Mouse (Mus musculus): ENCODE measurements around the gene Hdac5. TPM values are rescaled to one million over a fixed set of nuclear protein-coding genes. Genes with fewer than 3 reads are reported as not detected.

Gene Hdac5
- polyA plus RNA-seq (2016; fragmentation: Nextera tagmentation; extraction: Ambion mirVana): 39.8 and 44.6 TPM in 2 replicates

GRCm38 (mm10) chr11:102230006-102230741 lies at the start of gene Hdac5:
Hdac5 (minus strand) TSS chr11:102230166.
- Histone ChIP-seq H3K9me3 (no peaks in the 10 kb centered on the region), H3K36me3 (replicated peaks) (no peaks in the 10 kb centered on the region), H3K27ac (peak within 1 kb of the TSS; percentile 92), H3K4me1 (peaks cover 53% of the 10 kb centered on the region), H3K27me3 (ENCODE audit: poor library complexity, severe bottlenecking) (peaks cover 40% of the 10 kb centered on the region), H3K4me3 (peak within 1 kb of the TSS; percentile 90)
- DNase-seq (ENCODE audit: extremely low spot score, low spot score): peak; percentile 97
- WGBS: under 1% methylated on average over 43 of the region's 49 CpGs

- Histone ChIP-seq H3K4me1 (peaks cover 20% of the 10 kb centered on the region), H3K27me3 (ENCODE audit: poor library complexity, severe bottlenecking) (peaks cover 34% of the 10 kb centered on the region), H3K36me3 (replicated peaks) (no peaks in the 10 kb centered on the region), H3K27ac (no peak overlapping the region), H3K9me3 (no peaks in the 10 kb centered on the region), H3K4me3 (no peak overlapping the region)
- DNase-seq (ENCODE audit: extremely low spot score, low spot score): no peak
- WGBS: 92% methylated on average over 3 of the region's 3 CpGs
Observed at GRCm38 (mm10) chr11:102279595-102279994, 49.6 kb upstream of the Hdac5 start.

- Histone ChIP-seq H3K4me3 (no peak overlapping the region), H3K36me3 (replicated peaks) (no peaks in the 10 kb centered on the region), H3K27me3 (ENCODE audit: poor library complexity, severe bottlenecking) (peaks cover 34% of the 10 kb centered on the region), H3K27ac (no peak overlapping the region), H3K9me3 (no peaks in the 10 kb centered on the region), H3K4me1 (peaks cover 20% of the 10 kb centered on the region)
- no peak for DNase-seq (ENCODE audit: extremely low spot score, low spot score)
- WGBS: 60% methylated on average over 7 of the region's 12 CpGs
Observed at GRCm38 (mm10) chr11:102277754-102278153, 47.8 kb upstream of the Hdac5 start.

- no peaks in the 10 kb centered on the region for H3K36me3 ChIP-seq (replicated peaks)
- H3K9me3 ChIP-seq: no peaks in the 10 kb centered on the region
- H3K27ac ChIP-seq: peak overlapping the region; percentile 83
- H3K27me3 ChIP-seq (ENCODE audit: poor library complexity, severe bottlenecking): peaks cover 34% of the 10 kb centered on the region
- H3K4me3 ChIP-seq: peak overlapping the region; percentile 56
- WGBS: under 1% methylated on average over 33 of the region's 33 CpGs
- DNase-seq (ENCODE audit: extremely low spot score, low spot score): peak; percentile 67
- H3K4me1 ChIP-seq: peaks cover 20% of the 10 kb centered on the region
Observed at GRCm38 (mm10) chr11:102276411-102276915, 46.5 kb upstream of the Hdac5 start.

- Histone ChIP-seq H3K27me3 (ENCODE audit: poor library complexity, severe bottlenecking) (no peaks in the 10 kb centered on the region), H3K27ac (no peak within 1 kb of the TSS), H3K36me3 (replicated peaks) (peaks cover 14% of the 10 kb centered on the region), H3K4me3 (no peak within 1 kb of the TSS; the same call in 1 of the 2 replicates), H3K4me1 (peaks cover 8% of the 10 kb centered on the region), H3K9me3 (no peaks in the 10 kb centered on the region)
- 86% methylated on average over 12 of the region's 12 CpGs for WGBS
- DNase-seq (ENCODE audit: extremely low spot score, low spot score): no peak
Observed at GRCm38 (mm10) chr11:102268520-102269244, 38.7 kb upstream of the Hdac5 start, which contains the start of gene Asb16. Asb16 (plus strand) TSS chr11:102268743.

GRCm38 (mm10) chr11:102267480-102267879 lies 37.5 kb upstream of the Hdac5 start:
- 11% methylated on average over 11 of the region's 11 CpGs for WGBS

GRCm38 (mm10) chr11:102266631-102267355 lies 36.8 kb upstream of the Hdac5 start:
- WGBS: 92% methylated on average over 8 of the region's 8 CpGs
- Histone ChIP-seq H3K4me1 (peaks cover 8% of the 10 kb centered on the region), H3K9me3 (no peaks in the 10 kb centered on the region), H3K36me3 (replicated peaks) (peaks cover 33% of the 10 kb centered on the region), H3K27ac (no peak overlapping the region), H3K27me3 (ENCODE audit: poor library complexity, severe bottlenecking) (no peaks in the 10 kb centered on the region), H3K4me3 (peak overlapping the region; percentile 18; the same call in 1 of the 2 replicates)
- DNase-seq (ENCODE audit: extremely low spot score, low spot score): no peak

More at GRCm38 (mm10) chr11:102267480-102267879, 37.5 kb upstream of the Hdac5 start:
- Histone ChIP-seq H3K36me3 (replicated peaks) (peaks cover 26% of the 10 kb centered on the region), H3K27ac (0 out of 2 replicates have a peak overlapping the region, but pooled peaks have one; percentile 27), H3K9me3 (no peaks in the 10 kb centered on the region), H3K27me3 (ENCODE audit: poor library complexity, severe bottlenecking) (no peaks in the 10 kb centered on the region), H3K4me1 (peaks cover 8% of the 10 kb centered on the region), H3K4me3 (peak overlapping the region; percentile 18; the same call in 1 of the 2 replicates)
- peak; percentile 71 for DNase-seq (ENCODE audit: extremely low spot score, low spot score)

- DNase-seq (ENCODE audit: extremely low spot score, low spot score): no peak
- no peaks in the 10 kb centered on the region for H3K27me3 ChIP-seq (ENCODE audit: poor library complexity, severe bottlenecking)
- 66% methylated on average over 14 of the region's 14 CpGs for WGBS
- H3K4me3 ChIP-seq: no peak overlapping the region
- peaks cover 42% of the 10 kb centered on the region for H3K36me3 ChIP-seq (replicated peaks)
- peaks cover 8% of the 10 kb centered on the region for H3K4me1 ChIP-seq
- H3K27ac ChIP-seq: no peak overlapping the region
- H3K9me3 ChIP-seq: no peaks in the 10 kb centered on the region
Observed at GRCm38 (mm10) chr11:102265816-102266215, 35.9 kb upstream of the Hdac5 start.

- H3K4me1 ChIP-seq: peaks cover 8% of the 10 kb centered on the region
- 90% methylated on average over 7 of the region's 7 CpGs for WGBS
- H3K27ac ChIP-seq: no peak overlapping the region
- no peak for DNase-seq (ENCODE audit: extremely low spot score, low spot score)
- peaks cover 67% of the 10 kb centered on the region for H3K36me3 ChIP-seq (replicated peaks)
- H3K4me3 ChIP-seq: no peak overlapping the region
- H3K9me3 ChIP-seq: no peaks in the 10 kb centered on the region
- no peaks in the 10 kb centered on the region for H3K27me3 ChIP-seq (ENCODE audit: poor library complexity, severe bottlenecking)
Observed at GRCm38 (mm10) chr11:102263211-102263610, 33.2 kb upstream of the Hdac5 start.

- peaks cover 98% of the 10 kb centered on the region for H3K36me3 ChIP-seq (replicated peaks)
Observed at GRCm38 (mm10) chr11:102258521-102258920, 28.6 kb upstream of the Hdac5 start.

GRCm38 (mm10) chr11:102258095-102258494 lies 28.1 kb upstream of the Hdac5 start:
- Histone ChIP-seq H3K4me1 (peaks cover 19% of the 10 kb centered on the region), H3K27ac (no peak overlapping the region), H3K36me3 (replicated peaks) (peaks cover 93% of the 10 kb centered on the region), H3K9me3 (no peaks in the 10 kb centered on the region), H3K4me3 (no peak overlapping the region), H3K27me3 (ENCODE audit: poor library complexity, severe bottlenecking) (no peaks in the 10 kb centered on the region)
- WGBS: 85% methylated on average over 6 of the region's 6 CpGs
- DNase-seq (ENCODE audit: extremely low spot score, low spot score): no peak

More at GRCm38 (mm10) chr11:102258521-102258920, 28.6 kb upstream of the Hdac5 start:
- Histone ChIP-seq H3K9me3 (no peaks in the 10 kb centered on the region), H3K4me3 (no peak overlapping the region), H3K4me1 (peaks cover 19% of the 10 kb centered on the region), H3K27ac (no peak overlapping the region), H3K27me3 (ENCODE audit: poor library complexity, severe bottlenecking) (no peaks in the 10 kb centered on the region)
- no peak for DNase-seq (ENCODE audit: extremely low spot score, low spot score)
- 90% methylated on average over 3 of the region's 3 CpGs for WGBS

- peaks cover 91% of the 10 kb centered on the region for H3K36me3 ChIP-seq (replicated peaks)
- 44% methylated on average over 9 of the region's 9 CpGs for WGBS
- H3K9me3 ChIP-seq: no peaks in the 10 kb centered on the region
- no peaks in the 10 kb centered on the region for H3K27me3 ChIP-seq (ENCODE audit: poor library complexity, severe bottlenecking)
- 0 out of 2 replicates have a peak overlapping the region, but pooled peaks have one; percentile 40 for H3K27ac ChIP-seq
- H3K4me1 ChIP-seq: peaks cover 19% of the 10 kb centered on the region
- H3K4me3 ChIP-seq: peak overlapping the region; percentile 4; the same call in 1 of the 2 replicates
- peak; percentile 30 for DNase-seq (ENCODE audit: extremely low spot score, low spot score)
Observed at GRCm38 (mm10) chr11:102257514-102257913, 27.5 kb upstream of the Hdac5 start.
